Mouse (Mus musculus) frontal cortex, adult (tissue): ENCODE measurements around the gene Prop1.

Experiments
- ATAC-seq: cut with Nextera tagmentation; 2 replicates; pipeline ENCODE4 v1.9.2; 2017; ENCODE audit warnings: mild to moderate bottlenecking, moderate library complexity, mixed read lengths; ENCODE audit not compliant: low TSS enrichment

Prop1 gene

DNA sequence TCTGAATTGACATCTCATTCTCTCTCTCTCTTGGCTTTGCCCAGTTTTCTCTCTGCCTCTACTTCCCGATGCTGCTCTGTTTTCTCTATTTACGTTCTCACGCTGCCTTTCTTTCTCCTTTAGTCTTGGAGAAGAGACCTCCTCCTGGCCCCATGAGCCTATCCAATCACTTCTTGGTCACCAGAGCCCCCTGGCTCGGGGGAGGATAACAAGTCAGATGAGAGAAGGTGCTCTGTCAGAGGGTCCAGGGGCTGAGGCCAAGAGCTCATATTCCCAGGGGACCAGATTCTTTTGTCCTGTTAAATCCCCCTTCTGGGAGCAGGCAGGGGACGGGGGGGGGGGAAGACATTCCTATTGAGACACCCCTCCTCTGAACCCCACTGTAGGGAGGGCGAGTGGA lies at the start of gene Prop1:
TSS of gene Prop1 (minus strand) at position 101 of the 400 bp plus-strand sequence.
- ATAC-seq, result no peak

DNA sequence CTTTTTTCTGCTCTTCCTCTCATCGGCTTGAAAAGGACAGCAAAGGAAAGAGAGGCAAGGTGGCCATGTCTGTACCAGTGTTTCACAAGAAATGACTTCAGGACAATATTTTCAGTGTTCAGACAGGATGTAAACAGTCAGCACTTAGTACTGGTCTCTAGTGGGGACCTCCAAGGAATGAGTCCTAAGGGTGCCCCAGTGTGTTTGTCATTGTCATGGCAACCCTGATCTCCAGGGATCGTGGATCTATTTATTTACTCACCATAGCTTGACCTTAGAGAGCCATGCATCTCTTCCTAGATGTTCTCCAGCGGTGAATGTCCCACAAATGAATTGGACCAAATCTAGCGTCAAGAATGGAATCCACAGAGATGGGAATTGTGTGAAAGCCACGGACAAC lies 49.7 kb upstream of the Prop1 start, which contains the start of gene Olfr51:
TSS of gene Olfr51 (plus strand) at position 301 of the 400 bp plus-strand sequence.
- no peak for ATAC-seq

DNA sequence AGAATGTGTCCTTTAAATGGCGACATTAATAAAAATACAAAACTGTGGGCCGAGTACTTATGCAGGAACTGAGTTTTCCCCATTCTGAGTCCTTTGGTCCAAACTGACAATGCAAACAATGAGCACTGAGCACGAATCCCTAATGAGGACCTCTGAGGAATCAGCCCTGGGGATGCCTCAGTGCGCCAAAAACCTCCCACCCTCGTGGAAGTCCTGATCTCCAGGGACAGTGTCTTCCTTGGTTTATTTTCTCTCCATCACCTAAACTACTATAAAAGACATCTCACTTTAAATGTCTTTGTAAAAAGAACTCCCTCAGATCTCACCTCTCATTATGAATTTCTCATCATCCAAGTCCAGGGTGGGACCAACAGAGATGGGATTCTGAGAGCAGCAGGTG lies 28.1 kb upstream of the Prop1 start, which contains the start of gene Olfr1377:
TSS of gene Olfr1377 (plus strand) at position 301 of the 400 bp plus-strand sequence.
- no peak for ATAC-seq

DNA sequence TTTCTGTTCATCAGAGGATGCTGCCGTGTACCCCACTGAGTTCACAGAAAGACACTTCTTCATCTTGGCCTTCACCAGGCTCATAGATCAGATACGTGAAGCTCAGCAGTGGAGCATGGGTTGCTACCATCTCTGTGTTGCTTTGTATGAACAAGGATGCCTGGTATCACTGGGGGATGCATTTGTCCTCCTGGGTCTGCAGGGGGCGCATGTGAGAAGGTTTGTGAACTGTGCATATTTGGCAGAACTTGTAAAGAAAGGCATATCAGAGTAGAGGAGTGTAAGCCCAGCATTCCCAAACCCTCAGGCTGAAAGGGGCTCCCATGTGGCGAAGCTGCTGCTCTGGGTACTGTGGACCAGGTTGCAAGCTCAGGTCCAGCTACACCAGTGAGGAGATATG lies 23.7 kb upstream of the Prop1 start:
- ATAC-seq, result no peak

DNA sequence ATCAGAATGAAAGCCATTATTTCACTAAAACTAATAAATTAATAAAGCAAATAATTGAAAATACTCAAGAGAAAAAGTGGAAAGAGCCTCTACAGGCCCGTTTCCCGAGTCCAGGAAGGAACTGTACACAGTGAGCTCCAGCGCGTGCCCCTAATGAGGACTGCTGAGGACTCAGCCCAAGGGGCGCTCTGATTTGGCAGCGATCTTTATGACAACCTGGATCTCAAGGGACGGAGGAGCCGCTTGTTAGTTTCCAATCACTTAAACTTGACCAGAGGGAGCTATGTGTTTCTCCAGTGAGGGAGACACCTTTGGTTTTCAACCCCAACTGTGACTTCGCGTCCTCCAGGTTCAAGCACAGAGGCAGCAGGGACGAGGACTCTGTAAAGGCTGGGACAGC lies 12.7 kb upstream of the Prop1 start, which contains the start of gene Olfr1378:
TSS of gene Olfr1378 (plus strand) at position 301 of the 400 bp plus-strand sequence.
- no peak for ATAC-seq

DNA sequence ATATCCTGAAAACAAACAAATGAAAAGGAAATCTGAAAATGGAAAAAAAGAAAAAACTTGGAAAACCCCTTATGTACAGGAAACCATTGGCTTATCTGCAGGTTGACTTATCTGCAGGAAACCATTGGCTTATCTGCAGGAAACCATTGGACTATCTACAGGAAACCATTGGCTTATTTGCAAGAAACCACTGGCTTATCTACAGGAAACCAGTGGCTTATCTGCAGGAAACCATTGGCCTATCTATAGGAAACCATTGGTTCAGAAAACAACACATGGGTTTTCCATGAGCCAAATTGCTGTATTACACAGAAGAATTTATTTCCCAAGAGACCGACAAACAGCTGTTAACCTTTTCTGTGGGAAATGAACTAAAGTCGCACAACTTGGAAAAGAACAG lies 11.3 kb upstream of the Prop1 start:
- ATAC-seq, result no peak

DNA sequence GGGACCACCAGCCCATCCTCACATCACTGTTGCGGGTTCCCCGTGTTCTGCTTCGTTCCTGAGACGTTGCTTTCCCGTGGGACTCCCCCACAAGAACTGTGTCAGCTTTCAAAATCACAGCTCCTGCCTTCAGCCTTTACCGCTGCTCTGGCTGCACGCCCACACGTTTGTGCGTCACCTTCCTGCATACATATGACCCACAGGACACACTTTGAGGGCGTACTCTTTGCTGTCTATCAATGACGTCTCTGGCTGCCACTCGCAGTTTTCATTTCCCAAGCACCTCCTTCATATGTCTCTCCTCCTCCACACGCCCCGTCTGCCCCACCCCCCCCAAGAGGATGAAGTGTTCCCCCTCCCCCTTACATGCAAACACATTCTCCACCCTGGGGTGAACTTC lies 1.3 kb downstream of the Prop1 start:
- ATAC-seq, result peak; percentile 94

DNA sequence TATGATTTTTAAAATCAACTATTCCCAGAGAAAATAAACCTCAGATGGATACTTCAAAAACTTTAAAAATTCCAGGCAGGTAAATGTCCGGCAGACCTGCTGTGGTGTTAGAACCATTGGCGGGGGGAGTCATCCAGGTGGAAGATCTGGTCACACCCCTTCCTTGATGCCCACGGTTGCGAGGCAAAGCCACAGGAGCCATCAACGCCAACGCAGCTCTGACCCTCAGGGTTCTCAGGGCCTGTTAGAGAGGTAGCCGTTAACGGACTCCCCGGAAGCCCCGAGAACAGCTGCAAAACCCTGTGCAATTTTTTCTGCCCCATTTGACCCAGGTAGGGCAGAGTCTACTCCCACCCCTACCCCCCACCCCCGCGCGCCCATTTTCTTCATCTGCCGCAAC lies 10.1 kb downstream of the Prop1 start, which contains the start of gene 4933414I15Rik:
TSS of gene 4933414I15Rik (minus strand) at position 260 of the 400 bp plus-strand sequence.
- ATAC-seq, result no peak

DNA sequence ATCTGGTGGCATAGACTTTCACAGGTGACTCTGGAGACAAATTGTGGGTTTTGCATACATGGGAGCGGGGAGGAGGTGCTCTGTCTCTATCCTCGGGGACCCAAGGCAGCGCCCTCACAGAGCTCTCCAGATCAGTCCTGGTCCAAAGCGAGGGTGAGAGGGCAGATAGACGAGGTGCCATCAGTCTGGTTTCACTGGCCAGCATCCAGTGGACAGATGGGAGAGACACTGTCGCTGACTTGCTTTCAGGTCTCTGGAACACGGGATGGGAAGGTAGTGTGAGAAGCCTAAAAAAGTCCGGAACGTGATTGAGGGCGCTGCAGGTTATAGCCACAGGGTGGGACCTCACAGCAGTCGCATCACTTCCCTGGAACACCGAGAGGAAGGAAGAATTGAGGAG lies 11.2 kb downstream of the Prop1 start:
- ATAC-seq, result no peak

DNA sequence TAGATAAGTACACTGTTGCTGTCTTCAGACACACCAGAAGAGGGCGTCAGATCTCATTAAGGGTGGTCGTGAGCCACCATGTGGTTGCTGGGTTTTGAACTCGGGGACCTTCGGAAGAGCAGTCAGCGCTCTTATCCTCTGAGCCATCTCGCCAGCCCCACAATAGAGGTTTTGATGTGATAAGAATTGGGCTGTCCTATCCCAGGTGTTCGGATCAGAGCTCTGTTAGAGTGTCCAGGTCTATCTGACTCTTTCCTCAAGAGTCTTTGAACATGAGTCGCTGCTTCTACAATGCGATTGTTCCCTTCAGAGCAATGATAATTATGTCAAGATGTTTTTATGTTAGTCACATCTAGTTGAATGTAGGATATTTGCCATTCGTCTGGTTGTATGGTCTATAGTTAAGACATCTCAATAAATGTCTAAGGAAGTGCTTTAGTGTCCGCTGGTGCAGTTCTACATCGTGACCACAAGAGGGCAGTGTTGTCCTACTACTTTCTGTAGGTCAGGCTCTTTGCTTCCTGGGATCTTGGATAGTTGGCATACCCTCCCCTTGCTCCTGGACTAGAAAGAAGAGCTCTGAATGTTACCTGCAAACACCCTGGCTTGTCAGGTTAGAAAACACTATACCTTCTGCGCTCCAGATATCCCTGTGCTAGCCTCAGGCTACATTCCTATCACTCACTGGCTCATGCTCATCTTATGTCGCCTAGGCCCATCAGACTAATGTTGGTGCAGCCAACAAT lies 13.8 kb downstream of the Prop1 start:
- peak; percentile 82 for ATAC-seq

DNA sequence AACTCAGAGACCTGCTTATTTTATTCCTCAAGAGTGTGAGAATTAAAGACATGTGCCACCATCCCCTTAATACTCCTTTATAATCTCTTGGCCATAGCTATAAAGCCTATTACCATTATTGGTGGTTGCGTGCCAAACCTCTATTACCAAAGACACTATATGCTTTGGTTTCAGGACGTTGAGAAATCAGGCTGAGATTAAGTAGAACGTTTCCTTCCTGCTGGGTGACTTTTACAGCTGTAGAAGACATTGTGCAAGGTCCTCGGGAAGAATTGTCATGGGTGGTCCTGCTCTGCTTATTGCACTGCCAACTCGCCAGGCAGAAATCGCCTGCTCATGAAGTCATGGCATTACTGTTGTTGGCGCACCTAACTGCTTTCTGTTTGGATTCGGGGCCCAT lies 15.1 kb downstream of the Prop1 start:
- no peak for ATAC-seq

DNA sequence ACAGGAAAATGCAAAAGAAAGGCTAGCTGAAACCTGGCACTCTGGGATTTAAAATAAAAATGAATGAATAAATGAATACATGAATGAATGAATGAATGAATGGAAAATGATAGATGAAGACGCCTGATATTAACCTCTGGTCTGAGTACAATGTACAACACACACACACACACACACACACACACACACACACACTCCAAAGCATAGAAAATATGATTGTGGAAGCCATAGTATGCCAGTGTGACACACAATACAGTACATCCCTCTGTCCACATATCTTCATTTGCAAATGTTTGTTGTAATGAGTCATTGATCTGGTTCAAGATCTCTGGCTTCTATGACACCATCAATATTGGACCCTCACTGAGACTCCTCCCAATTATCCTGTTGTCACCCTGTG lies 21.5 kb downstream of the Prop1 start:
- no peak for ATAC-seq

DNA sequence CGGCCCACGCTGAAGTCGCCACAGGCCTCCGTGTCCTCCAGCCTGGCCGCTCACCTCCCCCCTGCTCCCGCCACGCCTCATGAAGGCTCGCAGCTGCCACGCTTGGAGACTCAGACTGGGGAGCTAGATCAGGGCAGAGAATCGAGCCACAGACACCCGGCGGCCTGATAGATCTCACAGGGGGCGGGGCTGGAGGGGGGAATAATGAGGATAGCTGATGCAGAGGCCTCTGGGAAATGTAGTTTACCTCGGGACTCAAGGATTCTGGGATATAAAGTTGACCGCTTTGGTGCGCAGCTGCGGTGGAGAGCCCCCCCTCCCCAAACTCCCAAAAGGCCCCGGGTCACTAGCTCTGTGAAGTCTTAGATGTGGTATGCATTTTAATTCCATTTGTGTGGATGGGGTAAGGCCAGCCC lies 22.1 kb downstream of the Prop1 start, which contains the start of gene Zfp354b:
TSS of gene Zfp354b (minus strand) at position 183 of the 416 bp plus-strand sequence.
- peak; percentile 97 for ATAC-seq

DNA sequence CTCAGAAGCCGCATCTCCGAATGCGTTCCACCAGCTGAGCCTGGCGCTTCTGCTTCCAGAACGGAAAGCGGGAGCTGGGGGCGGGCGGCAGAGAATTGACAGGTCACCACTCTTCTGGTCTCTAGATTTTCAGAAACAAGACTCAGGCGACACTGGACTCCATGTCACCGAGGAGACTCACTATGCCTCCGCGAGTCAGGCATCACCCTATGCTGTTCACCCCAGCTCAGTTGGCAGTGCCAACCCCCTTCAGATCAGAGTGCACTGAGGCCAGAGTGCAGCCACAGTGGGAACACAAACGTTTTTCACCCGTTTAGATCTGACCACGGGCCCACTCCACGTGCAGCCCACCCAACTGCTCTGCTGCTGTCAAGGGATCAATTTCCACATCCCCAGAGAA lies 22.5 kb downstream of the Prop1 start:
- peak; percentile 58 for ATAC-seq

DNA sequence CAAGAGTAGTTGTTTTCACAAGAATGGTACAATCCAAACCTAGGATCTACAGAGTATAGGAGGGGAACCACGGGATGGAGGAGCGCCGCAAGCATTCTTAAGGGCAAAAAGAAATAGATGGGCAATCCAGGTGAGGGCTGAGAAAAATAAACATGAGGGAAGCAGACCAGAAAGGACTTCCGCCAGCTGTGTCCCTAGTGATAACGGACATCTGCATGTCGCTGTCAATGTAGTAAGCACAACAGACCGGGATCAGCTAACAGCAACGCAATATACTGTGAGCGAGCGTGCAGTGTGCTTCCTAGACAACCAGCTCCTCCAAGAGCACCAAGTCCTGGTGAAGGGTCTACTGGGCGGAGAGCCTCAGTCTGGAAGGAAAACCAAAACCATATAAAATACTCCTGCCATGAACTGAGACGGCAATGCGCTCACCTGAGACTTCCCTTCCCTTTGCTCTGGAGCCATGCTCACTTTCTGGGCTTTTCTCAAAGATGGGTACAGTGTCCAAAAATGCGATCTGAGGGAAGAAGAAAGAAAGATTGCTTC lies 23.0 kb downstream of the Prop1 start:
- ATAC-seq, result peak; percentile 51; the same call in 1 of the 2 replicates

DNA sequence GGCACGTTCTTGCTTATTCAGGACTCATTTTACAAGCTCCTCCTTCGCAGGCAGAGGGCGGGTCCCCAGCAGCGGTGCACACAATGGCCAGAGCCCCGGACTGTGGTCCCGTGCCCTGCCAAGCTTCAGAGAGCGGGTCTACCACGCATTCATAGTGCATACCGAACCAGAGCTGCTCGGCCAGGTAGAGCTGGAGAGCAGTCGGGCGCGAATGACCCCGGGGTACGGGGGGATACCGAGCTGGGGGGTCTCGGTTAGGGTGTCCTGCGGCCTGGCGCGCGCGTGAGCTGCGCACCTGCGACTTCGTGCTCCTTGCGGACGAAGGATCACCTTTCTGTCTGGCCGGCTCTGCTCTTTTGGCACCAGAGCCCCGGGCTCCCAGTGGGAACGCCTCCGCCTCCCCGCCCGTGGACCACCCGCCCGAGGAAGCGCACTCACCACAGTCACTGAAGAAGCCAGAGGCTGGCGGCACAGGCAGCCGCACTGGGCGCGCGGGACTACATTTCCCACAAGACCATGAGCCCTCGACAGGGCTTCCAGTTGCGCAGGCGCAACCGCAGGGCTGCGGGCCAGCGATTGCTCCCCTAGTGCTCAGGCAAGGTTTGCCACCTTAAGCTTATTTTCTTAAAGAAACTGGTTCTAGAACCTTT lies 37.8 kb downstream of the Prop1 start, which contains the start of gene Zfp2:
TSS of gene Zfp2 (minus strand) at position 495 of the 650 bp plus-strand sequence.
- ATAC-seq, result peak; percentile 96

DNA sequence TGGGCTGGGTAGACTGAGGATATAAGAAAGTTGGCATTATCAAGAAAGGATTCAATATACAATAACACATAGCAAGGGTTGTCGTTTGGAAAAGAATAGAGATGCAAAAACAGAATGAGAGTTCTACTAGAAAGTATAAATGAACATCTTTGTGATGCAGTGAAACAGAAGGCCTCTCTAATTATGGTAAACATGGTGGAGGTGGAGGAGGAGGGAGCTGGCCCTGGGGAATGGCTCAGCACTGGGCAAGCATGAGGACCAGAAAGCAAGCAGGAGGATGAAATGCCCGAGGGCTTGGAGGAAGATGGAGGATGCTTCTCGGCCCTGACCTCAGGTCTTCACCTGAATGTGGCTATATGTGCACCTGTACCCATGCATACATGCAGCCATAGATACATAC lies 39.1 kb downstream of the Prop1 start:
- peak; percentile 53 for ATAC-seq

DNA sequence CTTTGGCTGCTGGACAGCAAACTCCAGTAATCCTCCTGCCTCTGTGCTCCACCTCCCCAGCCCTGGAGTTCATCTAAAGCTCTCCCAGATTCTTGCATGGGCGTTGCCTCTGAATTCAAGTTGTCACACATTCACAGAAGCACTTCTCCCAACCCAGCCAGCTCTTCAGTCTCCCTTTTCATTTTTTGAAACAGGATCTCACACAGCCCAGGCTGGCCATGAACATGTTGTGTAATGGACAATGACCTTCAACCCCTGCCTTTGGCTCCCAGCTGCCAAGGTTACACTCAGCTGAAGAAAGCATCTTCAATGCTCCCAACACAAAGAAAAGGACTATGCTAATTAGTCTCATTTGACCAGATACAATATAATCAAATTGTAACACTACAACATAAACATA lies 40.3 kb downstream of the Prop1 start:
- no peak for ATAC-seq

DNA sequence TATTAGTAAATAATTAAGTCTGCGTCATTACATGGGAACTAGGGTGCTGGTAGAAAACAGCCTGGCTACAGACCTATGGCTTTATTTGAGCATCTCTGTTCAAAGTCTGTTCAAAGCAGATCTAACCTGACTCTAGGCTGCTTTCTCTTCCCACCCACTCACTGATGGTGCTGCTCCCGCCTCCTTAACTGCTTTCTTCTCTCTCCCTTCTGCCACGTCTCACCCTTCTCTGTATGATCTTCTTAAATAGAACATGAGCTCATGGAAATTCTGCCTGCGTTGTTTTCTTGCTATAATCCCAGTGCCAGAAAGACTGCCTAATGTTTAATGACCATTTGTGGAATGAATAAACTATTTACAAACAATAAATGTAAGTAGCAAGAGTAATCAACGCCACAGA lies 45.4 kb downstream of the Prop1 start:
- ATAC-seq, result peak; percentile 94
